Mouse (Mus musculus): Measurements from ENCODE around the gene Gm44965.

DNA sequence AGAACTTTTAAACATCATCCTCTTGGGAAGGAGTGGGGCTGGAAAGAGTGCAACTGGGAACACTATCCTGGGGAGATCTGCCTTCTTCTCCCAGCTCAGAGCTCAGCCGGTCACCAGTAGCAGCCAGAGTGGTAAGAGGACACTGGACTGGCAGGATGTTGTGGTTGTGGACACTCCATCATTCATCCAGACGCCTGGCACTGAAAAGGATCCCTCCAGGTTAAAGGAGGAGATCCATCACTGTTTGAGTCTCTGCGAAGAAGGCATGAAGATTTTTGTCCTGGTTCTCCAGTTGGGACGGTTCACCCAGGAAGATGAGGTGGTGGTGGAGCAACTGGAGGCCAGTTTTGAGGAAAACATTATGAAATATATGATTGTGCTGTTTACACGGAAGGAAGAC lies 65.0 kb downstream of the Gm44965 start:
- TF ChIP-seq POLR2A (IDR thresholded peaks at IDR 0.05; ENCODE audit: insufficient read depth, low read depth, low read length) = no peak
- no peak for TF ChIP-seq CTCF (IDR thresholded peaks at IDR 0.05; ENCODE audit: insufficient read depth, low read depth, low read length)
